Mouse (Mus musculus): Measurements from ENCODE around the gene Col13a1. TPM values are rescaled to one million over a fixed set of nuclear protein-coding genes. Genes with fewer than 3 reads are reported as not detected.

Col13a1 gene
- polyA plus RNA-seq (2012; fragmentation: generic; extraction: Trizol): not detected

GRCm38 (mm10) chr10:61978866-61979340 is at the start of gene Col13a1:
Col13a1 (minus strand) TSS chr10:61979108.

Other genes with a start within 250 kb of the Col13a1 start
- 10 to 100 TPM; 14.1 to 64.6 TPM for gene H2afy2, start 195.0 kb downstream of the Col13a1 start, polyA plus RNA-seq (2012; fragmentation: generic; extraction: Trizol)
- not detected for gene Neurog3, start 154.0 kb upstream of the Col13a1 start, polyA plus RNA-seq (2012; fragmentation: generic; extraction: Trizol)
- under 1 TPM; 0.37 to 0.94 TPM for gene Fam241b, start 164.8 kb upstream of the Col13a1 start, polyA plus RNA-seq (2012; fragmentation: generic; extraction: Trizol)